Mouse (Mus musculus): ENCODE data around the gene Exoc1. TPM values are rescaled to one million over a fixed set of nuclear protein-coding genes. Genes with fewer than 3 reads are reported as not detected.

Gene Exoc1
- polyA plus RNA-seq, 1 experiment from 2014 or later = 14.7 TPM

DNA sequence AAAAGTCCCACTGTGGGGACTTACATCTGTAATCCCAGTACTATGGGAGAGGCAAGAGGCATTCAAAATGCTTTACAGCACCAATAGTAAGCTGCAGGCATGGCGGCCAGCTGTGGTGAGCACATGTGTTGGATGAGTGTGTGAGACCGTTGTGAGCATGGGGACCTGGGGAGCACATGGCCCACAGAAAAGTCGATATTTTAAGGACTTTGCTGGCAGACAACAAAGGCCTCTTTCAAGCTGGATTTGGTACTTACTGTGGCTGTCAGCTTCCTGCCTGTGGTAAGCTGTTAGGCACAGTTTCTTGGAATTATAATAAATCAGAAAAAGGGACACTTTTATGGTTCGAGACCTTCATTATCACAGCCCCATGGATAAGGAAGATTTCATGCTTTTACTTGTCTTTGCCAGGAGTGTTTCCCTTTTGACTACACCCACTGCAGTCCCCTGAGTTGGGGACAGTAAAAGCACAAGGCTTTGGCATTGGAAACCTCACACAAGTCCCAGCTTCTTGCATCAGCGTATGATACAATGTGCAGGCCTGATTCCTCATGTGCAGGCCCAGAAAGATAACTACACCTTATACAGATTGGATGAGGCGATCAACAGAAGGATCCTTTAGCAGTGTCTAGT lies 83.9 kb downstream of the Exoc1 start:
- TF ChIP-seq CTCF (IDR thresholded peaks at IDR 0.05; ENCODE audit: low read depth) = no peak
- no peak for TF ChIP-seq EP300 (optimal IDR thresholded peaks at IDR 0.05)
- no peak for ATAC-seq (ENCODE audit: low FRiP score, low TSS enrichment)
- no peak for DNase-seq (ENCODE audit: low spot score)
- Histone ChIP-seq H3K27ac (replicated peaks) (no peak overlapping the region), H3K27me3 (ENCODE audit: control insufficient read depth, insufficient read depth, low read length) (no peaks in the 10 kb centered on the region), H3K36me3 (ENCODE audit: control insufficient read depth, insufficient read depth, low read length) (peaks cover 5% of the 10 kb centered on the region), H3K4me3 (ENCODE audit: low read depth, low read length) (no peak overlapping the region), H3K4me1 (replicated peaks; ENCODE audit: control insufficient read depth, insufficient read depth) (no peaks in the 10 kb centered on the region), H3K9me3 (ENCODE audit: control insufficient read depth, low read length) (no peaks in the 10 kb centered on the region), H3K4me2 (replicated peaks; ENCODE audit: low read depth) (no peak overlapping the region), H3K9ac (ENCODE audit: low read length) (no peak overlapping the region)
- 86% methylated on average over 6 of the region's 6 CpGs for WGBS

DNA sequence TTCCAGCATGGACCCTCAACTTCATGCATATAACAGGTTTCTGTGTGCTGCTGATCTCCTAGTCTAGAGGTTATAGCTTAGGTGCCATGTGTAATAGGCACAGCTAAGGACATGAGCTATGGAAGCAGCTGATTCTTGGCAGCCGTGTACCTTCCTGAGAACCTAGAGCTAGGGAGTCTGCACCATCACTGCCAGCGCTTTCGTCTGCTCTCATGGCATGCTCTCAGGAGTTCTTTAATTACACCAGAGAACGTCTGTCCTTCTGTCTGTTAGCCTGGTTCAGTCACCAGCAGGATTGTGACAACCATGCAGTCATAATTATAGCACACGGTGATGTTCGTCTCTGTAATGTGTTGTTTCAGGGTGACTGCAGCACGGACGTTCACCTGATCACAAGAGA lies 86.2 kb downstream of the Exoc1 start:
- Histone ChIP-seq H3K27me3 (ENCODE audit: control insufficient read depth, insufficient read depth, low read length) (no peaks in the 10 kb centered on the region), H3K27ac (replicated peaks) (no peak overlapping the region), H3K4me2 (replicated peaks; ENCODE audit: low read depth) (no peak overlapping the region), H3K4me1 (replicated peaks; ENCODE audit: control insufficient read depth, insufficient read depth) (no peaks in the 10 kb centered on the region), H3K9ac (ENCODE audit: low read length) (no peak overlapping the region), H3K4me3 (ENCODE audit: low read depth, low read length) (no peak overlapping the region), H3K36me3 (ENCODE audit: control insufficient read depth, insufficient read depth, low read length) (peaks cover 10% of the 10 kb centered on the region), H3K9me3 (ENCODE audit: control insufficient read depth, low read length) (no peaks in the 10 kb centered on the region)
- 90% methylated on average over 8 of the region's 8 CpGs for WGBS
- ATAC-seq (ENCODE audit: low FRiP score, low TSS enrichment) (no peak), DNase-seq (ENCODE audit: low spot score) (no peak)
- TF ChIP-seq CTCF (IDR thresholded peaks at IDR 0.05; ENCODE audit: low read depth) (no peak), EP300 (optimal IDR thresholded peaks at IDR 0.05) (no peak)

DNA sequence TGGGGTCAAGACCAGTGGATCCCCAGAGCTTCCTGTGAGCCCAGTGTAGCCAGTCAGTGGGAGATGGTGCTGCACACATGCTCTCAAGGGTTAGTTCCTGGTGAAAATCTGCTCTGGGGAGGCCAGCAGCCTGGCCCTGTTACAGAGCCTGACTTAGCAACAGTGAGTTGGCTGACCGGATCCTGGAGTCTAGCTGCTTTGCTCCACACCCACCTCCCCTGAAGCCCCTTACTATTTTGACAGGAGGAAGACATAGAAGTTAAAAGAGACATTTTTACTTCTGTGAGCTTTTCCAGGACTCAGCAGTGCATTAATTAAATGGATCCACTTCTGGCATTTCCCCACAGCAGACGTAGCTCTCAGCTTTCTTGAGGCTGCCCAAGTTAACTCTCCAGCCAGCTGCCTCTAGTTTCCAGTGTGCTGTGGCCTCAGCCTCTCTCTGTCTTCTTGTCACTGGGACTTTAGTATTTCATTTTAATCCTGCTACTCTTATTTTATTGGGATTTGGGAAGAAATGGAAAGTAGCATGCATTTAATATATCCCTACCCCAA lies 87.2 kb downstream of the Exoc1 start:
- no peaks in the 10 kb centered on the region for H3K9me3 ChIP-seq (ENCODE audit: control insufficient read depth, low read length)
- H3K4me1 ChIP-seq (replicated peaks; ENCODE audit: control insufficient read depth, insufficient read depth) = no peaks in the 10 kb centered on the region
- H3K27me3 ChIP-seq (ENCODE audit: control insufficient read depth, insufficient read depth, low read length) = no peaks in the 10 kb centered on the region
- TF ChIP-seq EP300 (optimal IDR thresholded peaks at IDR 0.05) (no peak), CTCF (IDR thresholded peaks at IDR 0.05; ENCODE audit: low read depth) (no peak)
- DNase-seq (ENCODE audit: low spot score) (no peak), ATAC-seq (ENCODE audit: low FRiP score, low TSS enrichment) (no peak)
- 84% methylated on average over 2 of the region's 2 CpGs for WGBS
- H3K4me3 ChIP-seq (ENCODE audit: low read depth, low read length) = no peak overlapping the region
- no peak overlapping the region for H3K27ac ChIP-seq (replicated peaks)
- H3K9ac ChIP-seq (ENCODE audit: low read length) = no peak overlapping the region
- H3K4me2 ChIP-seq (replicated peaks; ENCODE audit: low read depth) = no peak overlapping the region
- peaks cover 10% of the 10 kb centered on the region for H3K36me3 ChIP-seq (ENCODE audit: control insufficient read depth, insufficient read depth, low read length)

DNA sequence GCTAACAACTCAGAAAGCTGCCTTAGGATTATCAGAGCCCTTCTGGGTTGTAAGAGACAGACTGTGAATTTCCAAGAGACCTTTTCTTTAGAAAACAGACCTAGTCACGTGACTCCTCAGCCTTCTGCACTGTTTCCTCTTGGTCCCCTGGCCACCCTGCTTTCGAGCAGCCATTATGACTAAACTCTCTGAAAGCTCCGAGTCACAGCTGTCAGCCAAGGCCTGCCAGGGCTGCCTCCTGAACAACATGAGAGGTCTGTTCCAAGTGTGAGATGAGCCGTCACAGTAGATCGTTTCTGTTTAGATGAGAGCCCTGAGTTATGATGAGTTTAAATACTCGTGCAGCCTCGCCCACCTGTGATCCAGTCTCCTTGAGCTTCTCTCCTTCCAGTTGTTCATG lies 89.6 kb downstream of the Exoc1 start:
- H3K4me3 ChIP-seq (ENCODE audit: low read depth, low read length) = no peak overlapping the region
- H3K27me3 ChIP-seq (ENCODE audit: control insufficient read depth, insufficient read depth, low read length) = no peaks in the 10 kb centered on the region
- H3K9me3 ChIP-seq (ENCODE audit: control insufficient read depth, low read length) = no peaks in the 10 kb centered on the region
- DNase-seq (ENCODE audit: low spot score) = no peak
- H3K9ac ChIP-seq (ENCODE audit: low read length) = no peak overlapping the region
- no peak for ATAC-seq (ENCODE audit: low FRiP score, low TSS enrichment)
- no peak for TF ChIP-seq CTCF (IDR thresholded peaks at IDR 0.05; ENCODE audit: low read depth)
- no peak overlapping the region for H3K4me2 ChIP-seq (replicated peaks; ENCODE audit: low read depth)
- no peaks in the 10 kb centered on the region for H3K4me1 ChIP-seq (replicated peaks; ENCODE audit: control insufficient read depth, insufficient read depth)
- H3K36me3 ChIP-seq (ENCODE audit: control insufficient read depth, insufficient read depth, low read length) = peaks cover 8% of the 10 kb centered on the region
- WGBS = 72% methylated on average over 7 of the region's 7 CpGs
- no peak overlapping the region for H3K27ac ChIP-seq (replicated peaks)

Other genes starting within 250 kb of the Exoc1 start
- 6.6 and 6.7 TPM in 2 replicates for gene Clock, start 224.5 kb upstream of the Exoc1 start, polyA plus RNA-seq (2015; fragmentation: Nextera tagmentation; extraction: Ambion mirVana)
- gene Pdcl2, start 198.2 kb upstream of the Exoc1 start, polyA plus RNA-seq (2015; fragmentation: Nextera tagmentation; extraction: Ambion mirVana) = not detected in 2 replicates
- 8.1 and 10.1 TPM in 2 replicates for gene Nmu, start 165.5 kb upstream of the Exoc1 start, polyA plus RNA-seq (2015; fragmentation: Nextera tagmentation; extraction: Ambion mirVana)
- gene Gm7271, start 45.3 kb upstream of the Exoc1 start, polyA plus RNA-seq (2015; fragmentation: Nextera tagmentation; extraction: Ambion mirVana) = not detected in 2 replicates
- gene Cep135, start 59.4 kb downstream of the Exoc1 start, polyA plus RNA-seq (2015; fragmentation: Nextera tagmentation; extraction: Ambion mirVana) = 1.7 and 1.9 TPM in 2 replicates
- 3.6 TPM in 2 replicates for gene C530008M17Rik, start 127.2 kb downstream of the Exoc1 start, polyA plus RNA-seq (2015; fragmentation: Nextera tagmentation; extraction: Ambion mirVana)